Mouse (Mus musculus) adrenal gland, adult 18-20 months (tissue): ENCODE data around the gene Hoxd8. TPM values are rescaled to one million over a fixed set of nuclear protein-coding genes. Genes with fewer than 3 reads are reported as not detected.

Experiments used
- DNase-seq, 2 experiments: peaks; one replicate each; pipeline ENCODE4 v3.0.0; 2021 to 2022; ENCODE audit warnings: low spot score in 2 of 2
- microRNA-seq, 2 experiments: library from miRNA; unstranded; fragments of <30 nt; microRNA quantifications; one replicate each; pipeline ENCODE4 v1.2.0; 2021; ENCODE audit warnings: borderline number of aligned reads in 2 of 2
- total RNA-seq, 2 experiments: library from RNA; stranded (reverse); gene quantifications; 1 replicate in 1 of 2; 2 replicates in 1 of 2; pipeline ENCODE4 v1.2.3; 2021

The Hoxd8 gene
- total RNA-seq, 2 experiments from 2014 or later = 24.6 to 36.4 TPM

- DNase-seq = no peak
Observed at GRCm38 (mm10) chr2:74747661-74748141, 43.3 kb downstream of the Hoxd8 start.

- no peak for DNase-seq
Observed at GRCm38 (mm10) chr2:74748436-74748995, 44.1 kb downstream of the Hoxd8 start.

GRCm38 (mm10) chr2:74749337-74750121 lies 45.1 kb downstream of the Hoxd8 start:
- DNase-seq = peak in 1 of 2 experiments; percentile 38

- no peak for DNase-seq
Observed at GRCm38 (mm10) chr2:74750731-74751250, 46.4 kb downstream of the Hoxd8 start.

GRCm38 (mm10) chr2:74751861-74752260 lies 47.4 kb downstream of the Hoxd8 start:
- DNase-seq = no peak

GRCm38 (mm10) chr2:74752431-74753174 lies 48.2 kb downstream of the Hoxd8 start:
- no peak for DNase-seq

GRCm38 (mm10) chr2:74753175-74753523 lies 48.7 kb downstream of the Hoxd8 start:
- DNase-seq = no peak

- no peak for DNase-seq
Observed at GRCm38 (mm10) chr2:74753711-74754110, 49.3 kb downstream of the Hoxd8 start.

Small RNAs within 50 kb of the gene (microRNA-seq; reads per million reads assigned to microRNA genes)
- 0 reads per million in 2 experiments for gene Gm44463
- 9,099 to 20,371 reads per million in 2 experiments for gene Mir10b

Other genes starting within 250 kb of the Hoxd8 start
- 10 to 100 TPM; 13.2 to 14.3 TPM for gene Lnpk, start 125.2 kb upstream of the Hoxd8 start, total RNA-seq
- gene Evx2, start 45.1 kb upstream of the Hoxd8 start, total RNA-seq = not detected
- gene Hoxd13, start 36.3 kb upstream of the Hoxd8 start, total RNA-seq = not detected
- gene Hoxd12, start 29.6 kb upstream of the Hoxd8 start, total RNA-seq = not detected
- gene Hoxd11, start 25.1 kb upstream of the Hoxd8 start, total RNA-seq = not detected
- not detected for gene Hoxd10, start 12.7 kb upstream of the Hoxd8 start, total RNA-seq
- 1 to 10 TPM; 3.5 to 4.3 TPM for gene Hoxd9, start 6.9 kb upstream of the Hoxd8 start, total RNA-seq
- gene Hoxd3, start 7.3 kb downstream of the Hoxd8 start, total RNA-seq = under 1 TPM; 0.89 to 0.90 TPM
- 10 to 100 TPM; 14.9 to 19.6 TPM for gene Hoxd4, start 7.3 kb downstream of the Hoxd8 start, total RNA-seq
- 1 to 10 TPM; 1.6 to 2.8 TPM for gene Gm28230, start 22.1 kb downstream of the Hoxd8 start, total RNA-seq
- gene Hoxd1, start 58.4 kb downstream of the Hoxd8 start, total RNA-seq = not detected
- gene Mtx2, start 121.2 kb downstream of the Hoxd8 start, total RNA-seq = 10 to 100 TPM; 65.5 to 68.3 TPM